Mouse (Mus musculus) adrenal gland, postnatal 4 days (tissue): ENCODE measurements around the gene Heatr9. TPM values are rescaled to one million over a fixed set of nuclear protein-coding genes. Genes with fewer than 3 reads are reported as not detected.
A peak's percentile ranks its signal among the peaks of the same experiment; 100 is the strongest.

Experiments
- DNase-seq, 2 experiments: peaks; one replicate each; pipeline ENCODE4 v3.0.0; 2021 to 2022; ENCODE audit warnings: low spot score in 2 of 2, mixed read lengths in 2 of 2
- total RNA-seq, 2 experiments: library from RNA; stranded (reverse); gene quantifications; 2 replicates each; pipeline ENCODE4 v1.2.3; 2021

The Heatr9 gene
- total RNA-seq, 2 experiments from 2014 or later: not detected

DNA sequence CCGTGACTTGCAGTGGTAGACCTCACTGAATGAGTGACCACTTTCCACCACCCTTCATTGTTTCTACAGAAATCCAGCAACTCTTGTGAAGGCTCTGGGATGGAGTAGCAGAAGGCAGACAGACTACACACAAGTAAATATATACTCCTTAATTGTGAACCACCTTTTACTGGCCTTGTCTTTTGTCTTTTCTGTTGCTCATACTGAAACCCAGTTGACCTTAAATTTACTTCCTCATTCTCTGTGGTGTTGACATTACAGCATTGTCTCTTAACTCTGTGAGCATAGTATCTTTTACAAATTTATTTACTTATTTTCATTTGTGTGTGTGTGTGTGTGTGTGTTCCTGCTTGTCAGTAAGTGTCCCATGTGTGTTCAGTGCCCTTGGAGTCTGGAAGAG lies 11.2 kb upstream of the Heatr9 start:
- DNase-seq: no peak

DNA sequence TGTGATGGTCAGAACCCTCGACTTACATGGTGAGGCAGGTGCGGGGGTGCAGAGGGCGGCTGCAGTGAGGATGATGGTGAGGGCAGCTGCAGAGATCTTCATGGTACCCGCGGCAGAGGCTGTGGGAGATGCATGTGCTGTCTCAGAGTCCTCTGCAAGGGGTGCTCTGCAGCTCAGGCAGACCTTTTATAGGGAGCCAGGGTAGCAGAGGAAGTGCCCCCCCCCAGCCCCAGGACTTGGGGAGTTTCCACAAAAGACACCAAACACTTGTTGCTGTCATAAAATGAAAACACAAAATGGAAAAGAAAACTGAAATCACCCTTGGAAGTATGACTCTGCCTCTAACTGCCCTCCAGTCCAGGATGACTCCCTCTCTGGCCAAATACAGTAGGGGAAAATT lies 8.4 kb upstream of the Heatr9 start, which contains the start of gene Ccl5:
Ccl5 (minus strand) TSS at position 159 of the 400 bp plus-strand sequence.
- DNase-seq: no peak

DNA sequence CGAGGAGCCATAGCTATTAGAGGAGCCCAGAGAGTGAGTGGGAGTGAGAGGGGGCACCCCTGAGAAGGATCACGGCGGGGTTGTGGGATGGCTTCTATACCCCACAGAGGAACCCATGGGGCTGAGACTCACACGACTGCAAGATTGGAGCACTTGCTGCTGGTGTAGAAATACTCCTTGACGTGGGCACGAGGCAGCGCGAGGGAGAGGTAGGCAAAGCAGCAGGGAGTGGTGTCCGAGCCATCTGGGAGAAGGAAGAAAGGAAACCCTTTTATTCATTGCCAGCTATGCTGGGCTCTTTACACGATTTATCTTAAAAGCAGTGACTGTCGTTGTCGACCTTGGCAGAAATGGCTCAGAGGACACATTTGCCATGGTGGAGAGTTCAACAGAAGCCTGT lies 7.0 kb upstream of the Heatr9 start:
- no peak for DNase-seq

DNA sequence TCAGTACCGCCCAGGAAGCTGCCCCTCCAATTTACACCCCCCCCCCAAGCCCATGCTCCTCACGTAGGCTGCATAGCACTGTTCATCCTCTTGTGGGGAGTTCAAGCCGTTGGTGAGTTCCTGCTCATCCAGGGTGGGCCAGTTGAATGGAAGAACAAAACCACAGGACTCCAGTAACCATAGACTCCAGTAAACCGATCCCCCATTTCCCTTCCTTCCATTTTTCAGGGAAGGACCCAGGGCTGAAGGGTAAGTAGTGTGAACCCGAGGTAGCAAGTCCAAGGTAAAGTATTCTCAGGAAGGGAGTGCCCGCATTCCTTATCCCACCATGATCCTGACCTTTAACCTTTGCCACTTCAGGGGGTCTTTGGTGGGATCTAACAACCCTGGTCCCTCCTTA lies 3.6 kb downstream of the Heatr9 start:
- DNase-seq: no peak

DNA sequence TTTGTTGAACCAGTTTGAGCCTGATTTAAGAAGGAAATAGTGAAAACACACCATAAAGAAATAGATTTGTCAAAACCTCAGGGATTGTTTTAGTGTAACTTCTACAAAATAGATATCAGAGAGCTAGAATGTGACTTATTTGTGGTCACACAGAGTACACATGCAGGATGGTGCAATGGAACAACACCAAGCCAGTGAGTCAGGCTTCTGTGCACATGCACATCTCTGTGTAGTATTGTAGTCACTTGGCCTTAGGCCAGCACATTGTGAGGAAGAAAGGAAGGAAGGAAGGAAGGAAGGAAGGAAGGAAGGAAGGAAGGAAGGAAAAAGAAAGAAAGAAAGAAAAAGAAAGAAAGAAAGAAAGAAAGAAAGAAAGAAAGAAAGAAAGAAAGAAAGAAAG lies 4.8 kb downstream of the Heatr9 start:
- DNase-seq: no peak

DNA sequence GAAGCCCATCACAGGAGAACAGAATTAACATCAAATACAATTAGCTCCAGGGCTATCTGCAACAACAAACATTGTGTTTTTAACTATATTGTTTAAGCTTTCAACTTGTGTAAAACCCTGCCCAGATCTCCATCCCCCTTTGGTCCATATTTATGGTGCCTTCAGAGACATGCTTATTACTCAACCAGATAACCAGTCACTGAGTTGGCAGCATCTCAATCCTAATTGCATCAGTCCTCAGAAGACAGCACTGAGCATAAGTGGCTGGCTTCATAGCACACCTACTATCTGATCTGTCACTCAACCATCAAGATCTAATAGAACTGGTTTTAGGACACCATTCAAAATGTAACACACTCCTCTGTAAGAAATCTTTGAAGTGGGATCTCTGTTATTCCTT lies 12.5 kb downstream of the Heatr9 start:
- DNase-seq: no peak

DNA sequence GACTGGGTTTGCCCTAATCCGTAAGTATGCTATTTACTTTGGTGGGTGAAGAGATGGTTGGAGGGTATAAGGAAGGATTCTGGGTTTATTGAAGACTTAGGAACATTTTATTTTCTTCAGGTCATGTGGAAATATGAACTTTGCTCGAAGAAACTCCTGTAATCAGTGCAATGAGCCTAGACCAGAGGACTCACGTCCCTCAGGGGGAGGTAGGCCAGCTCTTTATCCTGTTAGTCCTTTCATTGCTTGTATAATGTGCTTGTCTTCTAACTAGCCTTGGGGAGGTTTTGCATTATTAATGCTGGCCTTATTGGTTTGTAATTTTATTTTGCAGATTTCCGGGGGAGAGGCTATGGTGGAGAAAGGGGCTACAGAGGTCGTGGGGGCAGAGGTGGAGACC lies 17.7 kb downstream of the Heatr9 start:
- no peak for DNase-seq

DNA sequence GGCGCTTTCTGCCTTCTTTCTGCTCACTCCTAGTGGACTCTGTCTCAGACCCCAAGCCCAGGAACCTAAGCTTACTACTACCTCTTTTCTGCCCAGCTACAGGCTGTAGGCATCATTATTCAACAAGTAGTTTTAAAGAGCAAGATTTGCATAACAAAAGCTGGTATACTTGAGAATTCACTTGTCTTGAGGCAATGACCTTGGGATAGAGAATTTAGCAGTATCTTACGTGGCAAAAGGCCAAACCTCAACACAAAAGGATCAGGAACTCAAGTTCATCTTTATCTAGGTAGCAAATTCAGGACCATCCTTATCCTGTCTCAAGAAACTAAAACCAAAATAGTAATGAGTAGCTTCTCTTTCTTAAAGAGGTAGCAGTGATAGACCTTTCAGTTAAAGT lies 26.4 kb downstream of the Heatr9 start:
- no peak for DNase-seq

DNA sequence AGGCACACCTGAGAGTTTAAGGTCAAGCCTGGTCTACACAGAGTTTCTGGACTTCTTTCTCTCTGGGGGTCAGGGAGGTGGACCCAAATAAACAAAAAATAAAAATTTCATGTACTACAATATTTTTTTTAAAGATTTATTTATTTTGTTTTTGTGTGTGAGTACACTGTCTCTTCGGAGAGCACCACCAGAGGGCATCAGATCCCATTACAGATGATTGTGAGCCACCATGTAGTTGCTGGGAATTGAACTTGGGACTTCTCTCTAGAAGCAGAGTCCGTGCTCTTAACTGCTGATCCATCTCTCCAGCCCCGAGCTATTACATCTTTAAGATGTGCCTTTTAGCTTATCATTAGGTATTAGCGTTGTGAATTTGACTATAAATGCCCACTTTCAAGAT lies 30.5 kb downstream of the Heatr9 start:
- no peak for DNase-seq

DNA sequence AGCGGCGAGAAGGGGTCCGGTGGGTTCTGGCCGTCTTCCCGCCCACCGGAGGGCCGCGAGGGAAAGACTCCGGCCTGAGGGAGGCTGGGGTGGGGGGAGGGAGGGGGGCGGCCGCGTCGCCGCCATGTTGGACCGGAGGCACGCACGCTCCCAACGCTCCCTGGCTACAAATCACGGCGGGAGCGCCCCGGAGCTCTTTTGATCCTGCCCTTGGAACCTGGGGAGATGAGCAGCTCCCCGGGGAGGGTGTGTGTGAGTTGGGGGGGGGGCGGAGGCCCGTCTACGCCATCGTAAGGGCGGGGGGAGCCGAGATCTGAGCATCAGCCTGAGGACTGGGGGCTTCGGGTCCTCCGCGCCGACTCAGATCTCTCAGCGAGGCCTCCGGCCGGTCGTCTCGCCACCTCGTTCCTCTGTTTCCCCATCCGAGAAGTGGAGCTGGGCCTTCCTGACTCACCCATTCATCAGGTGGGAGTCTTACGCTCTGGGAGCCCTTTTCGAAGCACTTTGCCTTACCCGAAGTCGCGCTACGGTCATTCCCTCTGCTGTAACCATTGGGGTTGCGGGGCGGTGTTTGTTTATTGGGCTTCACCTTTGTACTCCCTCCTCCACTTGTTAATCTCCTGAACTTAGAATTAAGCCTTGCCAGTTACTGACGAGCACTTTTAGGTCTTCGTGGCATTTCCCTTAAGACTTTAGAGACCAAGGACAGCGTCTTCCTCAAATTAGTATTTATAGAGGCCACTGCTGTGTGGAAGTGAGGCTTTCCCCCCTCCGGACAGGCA lies 48.5 kb downstream of the Heatr9 start:
- DNase-seq: no peak

DNA sequence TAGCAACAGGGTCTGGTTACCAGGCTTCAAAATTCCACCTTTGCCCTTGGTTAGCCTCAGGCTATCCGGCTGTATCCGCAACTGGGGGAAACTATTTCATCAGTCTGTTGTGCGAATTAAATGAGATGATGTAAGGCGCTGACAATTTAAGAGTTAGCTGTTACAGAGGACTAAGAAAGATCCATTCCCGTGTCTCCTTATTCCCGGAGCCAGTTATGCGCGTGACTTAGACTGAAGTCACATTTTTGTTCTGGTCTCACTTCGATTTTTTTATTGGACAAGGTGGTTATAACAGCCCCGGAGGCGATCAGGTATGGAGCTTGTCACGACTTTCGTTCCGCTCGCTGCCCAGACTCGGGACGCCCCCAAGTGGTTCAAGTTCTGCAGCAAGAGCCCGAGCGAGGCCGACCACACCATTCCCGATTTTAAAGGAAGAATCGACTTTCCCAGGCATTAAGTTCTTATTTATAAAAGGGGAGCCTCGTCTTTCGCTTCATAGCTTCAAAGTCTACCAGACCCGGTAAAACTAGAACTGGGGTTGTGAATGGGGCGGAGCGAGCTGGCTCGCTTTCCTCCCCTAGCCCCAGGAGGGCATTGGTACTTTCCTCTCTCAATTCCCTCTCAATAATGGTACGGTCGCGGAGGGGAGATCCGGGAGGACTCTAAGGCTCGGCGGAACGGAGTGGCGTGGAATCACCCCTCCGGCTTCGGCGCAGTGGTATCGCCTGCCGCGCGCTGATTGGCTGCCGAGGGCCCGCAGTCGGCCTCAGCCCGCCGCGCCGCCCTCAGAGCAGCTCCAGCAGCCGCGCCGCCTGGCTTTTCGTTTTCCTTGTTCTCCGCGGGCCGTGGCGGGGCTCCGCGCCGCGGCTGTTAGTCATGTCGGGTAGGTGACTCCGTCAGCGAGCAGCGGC lies 49.4 kb downstream of the Heatr9 start, which contains the start of gene Taf15:
Taf15 (plus strand) TSS at position 763 of the 911 bp plus-strand sequence.
- DNase-seq: peak; percentile 95 to 99

DNA sequence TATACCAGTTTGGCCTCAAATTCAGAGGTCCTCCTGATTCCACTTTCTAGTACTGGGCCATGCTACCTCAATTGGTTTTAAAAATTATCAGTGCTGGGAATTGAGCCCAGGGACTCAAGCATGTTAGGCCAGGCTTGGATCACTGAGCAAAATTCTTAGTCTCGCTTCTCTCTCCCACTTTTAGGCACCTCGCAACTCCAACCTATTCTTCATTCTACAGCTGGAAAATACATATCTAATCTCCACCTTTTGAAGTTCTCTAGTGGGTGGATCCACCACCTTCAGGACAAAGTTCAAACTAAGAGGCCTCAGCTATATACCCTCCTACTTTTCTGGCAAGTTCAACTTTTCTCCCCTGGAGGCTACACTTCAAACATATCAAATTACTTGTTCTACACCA lies 50.2 kb downstream of the Heatr9 start:
- no peak for DNase-seq

DNA sequence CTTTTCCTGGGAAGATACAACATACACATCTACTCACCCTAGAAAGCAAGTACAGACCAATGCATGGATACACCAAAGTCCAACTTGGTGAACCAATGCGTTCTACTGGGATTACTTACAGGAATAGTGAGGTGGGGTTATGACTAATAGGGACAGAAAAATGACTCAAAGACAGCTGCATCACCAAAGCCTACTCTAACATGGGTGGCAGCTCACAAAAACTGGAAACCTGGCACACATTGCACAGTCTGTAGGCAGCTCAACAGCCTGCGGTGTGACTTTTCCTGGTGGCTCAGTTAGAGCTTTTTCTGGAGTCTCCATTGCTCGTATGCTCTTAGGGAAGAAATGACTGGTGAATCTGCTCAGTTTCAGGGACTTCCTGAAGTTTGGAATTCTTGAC lies 53.2 kb downstream of the Heatr9 start:
- DNase-seq: no peak

DNA sequence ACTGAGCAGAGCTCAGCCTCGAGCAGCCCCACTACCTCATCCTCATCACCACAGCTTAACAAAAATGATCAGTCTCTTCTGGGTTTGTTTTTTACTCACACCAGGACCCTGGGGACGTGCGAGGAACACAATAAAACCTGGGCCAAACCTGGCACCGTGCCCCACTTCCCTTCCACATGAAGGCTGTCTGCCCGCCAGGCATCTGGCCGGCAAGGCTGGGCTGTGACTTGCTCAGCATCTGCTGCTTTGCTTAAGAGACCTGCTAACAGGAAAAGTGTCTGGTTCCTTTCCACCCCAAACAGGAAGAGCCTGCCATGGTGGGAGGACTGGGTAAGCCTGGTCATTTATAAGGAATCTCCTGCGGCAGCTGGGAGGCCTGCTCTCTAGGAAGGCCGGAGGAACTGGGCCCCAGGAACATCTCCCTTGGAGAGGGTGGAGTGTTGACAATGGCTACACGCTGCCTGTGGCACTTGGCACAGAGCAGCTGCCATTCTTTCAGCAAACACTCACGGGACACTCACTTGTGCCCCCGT lies 54.8 kb downstream of the Heatr9 start:
- no peak for DNase-seq

DNA sequence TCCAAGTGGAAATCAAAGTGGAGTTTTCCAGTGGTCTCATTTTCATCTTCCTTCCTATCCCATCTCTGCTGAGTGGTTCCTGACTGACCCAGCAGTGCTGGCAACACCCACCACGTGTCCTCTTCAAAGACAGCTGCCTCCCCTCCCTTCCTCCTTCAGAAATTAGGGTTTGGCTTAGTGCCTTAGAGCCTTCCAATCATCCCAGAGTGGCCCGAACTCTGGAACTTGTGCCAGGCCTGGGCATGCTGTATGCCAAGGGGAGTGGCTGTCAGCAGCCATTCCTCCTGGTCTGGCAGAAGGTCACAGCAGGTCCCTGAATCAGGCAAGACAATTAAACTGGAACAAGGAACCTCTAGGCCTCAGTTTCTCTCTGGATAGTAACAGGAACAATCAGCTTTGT lies 56.0 kb downstream of the Heatr9 start:
- no peak for DNase-seq

DNA sequence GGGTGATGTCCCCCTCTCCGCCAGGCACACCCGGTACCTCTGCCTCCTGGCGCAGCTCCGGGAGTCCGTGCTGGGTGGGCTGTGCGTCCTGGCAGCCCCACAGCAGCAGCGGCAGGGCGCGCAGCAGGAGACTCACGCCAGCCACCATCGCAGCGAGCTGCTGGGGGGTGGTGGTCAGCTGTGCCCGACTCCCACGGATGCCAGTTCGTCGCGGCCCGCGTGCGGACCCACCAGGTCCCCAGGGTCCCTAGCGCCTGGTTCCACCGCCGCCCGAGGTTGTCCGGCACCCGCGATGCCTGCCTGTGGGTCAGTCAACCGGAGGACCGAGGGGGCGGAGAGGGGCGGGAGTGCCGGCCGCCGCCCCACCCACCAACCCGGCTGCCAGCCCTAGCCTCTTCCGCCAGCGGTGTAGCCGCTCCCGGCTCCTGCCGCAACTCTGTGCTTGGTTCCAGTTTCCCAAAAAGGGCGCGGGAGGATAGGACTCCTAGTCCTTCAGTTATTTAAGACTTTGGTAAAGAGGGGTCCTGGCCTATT lies 59.2 kb downstream of the Heatr9 start, which contains the start of gene Mmp28:
Mmp28 (minus strand) TSS at position 361 of the 534 bp plus-strand sequence.
- no peak for DNase-seq

Other genes starting within 250 kb of the Heatr9 start
- 1 to 10 TPM; 1.9 to 3.7 TPM for gene Slfn14, start 235.4 kb downstream of the Heatr9 start, total RNA-seq
- 100 to 1,000 TPM; 105 to 121 TPM for gene Ap2b1, start 223.2 kb downstream of the Heatr9 start, total RNA-seq
- gene Pex12, start 219.6 kb downstream of the Heatr9 start, total RNA-seq: 10 to 100 TPM; 17.6 to 20.0 TPM
- gene Rasl10b, start 113.0 kb downstream of the Heatr9 start, total RNA-seq: 10 to 100 TPM; 10.8 to 11.4 TPM
- under 1 TPM in 1 of 2 experiments, not detected in 1; 0.11 TPM for gene Gas2l2, start 92.7 kb downstream of the Heatr9 start, total RNA-seq
- under 1 TPM; 0.48 to 0.56 TPM for gene 1700020L24Rik, start 84.5 kb downstream of the Heatr9 start, total RNA-seq
- 10 to 100 TPM; 17.5 to 18.8 TPM for gene Mmp28, start 59.1 kb downstream of the Heatr9 start, total RNA-seq
- gene Taf15, start 49.1 kb downstream of the Heatr9 start, total RNA-seq: 10 to 100 TPM; 75.9 to 78.3 TPM
- gene Ccl5, start 8.3 kb upstream of the Heatr9 start, total RNA-seq: 1 to 10 TPM; 1.1 to 1.3 TPM
- 1 to 10 TPM; 5.0 to 8.5 TPM for gene Ccl9, start 56.5 kb upstream of the Heatr9 start, total RNA-seq
- gene Ccl6, start 70.9 kb upstream of the Heatr9 start, total RNA-seq: 1 to 10 TPM; 7.0 to 9.3 TPM
- gene Rpl9-ps1, start 123.4 kb upstream of the Heatr9 start, total RNA-seq: not detected
- under 1 TPM in 1 of 2 experiments, not detected in 1; 0.56 TPM for gene Ccl3, start 127.2 kb upstream of the Heatr9 start, total RNA-seq
- gene Ccl4, start 140.4 kb upstream of the Heatr9 start, total RNA-seq: under 1 TPM in 1 of 2 experiments, not detected in 1; 0.51 TPM
- under 1 TPM in 1 of 2 experiments, not detected in 1; 0.87 TPM for gene Wfdc17, start 181.8 kb upstream of the Heatr9 start, total RNA-seq
- not detected for gene Wfdc18, start 186.8 kb upstream of the Heatr9 start, total RNA-seq
- gene Wfdc21, start 224.8 kb upstream of the Heatr9 start, total RNA-seq: 1 to 10 TPM in 1 of 2 experiments, not detected in 1; 3.1 TPM
- 10 to 100 TPM; 18.2 to 20.7 TPM for gene Heatr6, start 231.5 kb upstream of the Heatr9 start, total RNA-seq